Mouse (Mus musculus): ENCODE data around the gene Sez6. TPM values are rescaled to one million over a fixed set of nuclear protein-coding genes. Genes with fewer than 3 reads are reported as not detected.
A peak's percentile ranks its signal among the peaks of the same experiment; 100 is the strongest.

The Sez6 gene
- polyA plus RNA-seq, 1 experiment from 2014 or later, result 19.3 TPM

DNA sequence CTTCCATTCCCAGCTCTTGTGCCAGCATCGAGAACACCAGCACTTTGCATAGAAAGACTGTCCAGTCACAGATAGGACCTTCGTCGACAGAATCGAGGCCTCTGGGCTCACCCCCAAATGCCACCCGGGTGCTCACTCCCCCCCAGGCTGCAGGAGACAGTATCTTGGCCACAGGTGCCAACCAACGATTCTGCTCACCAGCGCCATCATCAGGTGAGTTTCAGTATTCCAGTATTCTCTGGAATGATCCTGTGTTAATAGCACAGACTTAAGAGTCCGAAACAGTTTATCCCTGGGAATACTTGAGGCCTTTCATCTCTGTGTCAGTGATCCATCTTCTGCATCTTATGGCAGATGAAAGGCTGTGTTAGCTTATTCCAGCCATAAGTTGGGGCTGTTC, 93.0 kb downstream of the Sez6 start:
- H3K27ac ChIP-seq, result no peak overlapping the region
- no peaks in the 10 kb centered on the region for H3K27me3 ChIP-seq (ENCODE audit: insufficient read depth, poor library complexity, severe bottlenecking)
- H3K4me3 ChIP-seq, result no peak overlapping the region
- H3K4me1 ChIP-seq (replicated peaks), result no peaks in the 10 kb centered on the region
- WGBS, result 85% methylated on average over 8 of the region's 8 CpGs
- peak; percentile 21 for DNase-seq (ENCODE audit: low spot score)
- H3K9me3 ChIP-seq, result no peaks in the 10 kb centered on the region
- peaks cover 95% of the 10 kb centered on the region for H3K36me3 ChIP-seq

Other genes starting within 250 kb of the Sez6 start
- gene Nufip2, start 244.6 kb upstream of the Sez6 start, polyA plus RNA-seq (2016; fragmentation: Nextera tagmentation; extraction: Ambion mirVana), result 3.6 and 3.7 TPM in 2 replicates
- 1.6 and 2.2 TPM in 2 replicates for gene Cryba1, start 205.5 kb upstream of the Sez6 start, polyA plus RNA-seq (2016; fragmentation: Nextera tagmentation; extraction: Ambion mirVana)
- 29.7 and 32.9 TPM in 2 replicates for gene Myo18a, start 167.6 kb upstream of the Sez6 start, polyA plus RNA-seq (2016; fragmentation: Nextera tagmentation; extraction: Ambion mirVana)
- gene Gm10277, start 143.1 kb upstream of the Sez6 start, polyA plus RNA-seq (2016; fragmentation: Nextera tagmentation; extraction: Ambion mirVana), result 1.5 and 2.0 TPM in 2 replicates
- gene Pipox, start 36.7 kb upstream of the Sez6 start, polyA plus RNA-seq (2016; fragmentation: Nextera tagmentation; extraction: Ambion mirVana), result 7.3 and 13.1 TPM in 2 replicates
- gene Phf12, start 52.0 kb downstream of the Sez6 start, polyA plus RNA-seq (2016; fragmentation: Nextera tagmentation; extraction: Ambion mirVana), result 14.5 and 19.7 TPM in 2 replicates
- gene Dhrs13, start 101.5 kb downstream of the Sez6 start, polyA plus RNA-seq (2016; fragmentation: Nextera tagmentation; extraction: Ambion mirVana), result 16.6 and 17.0 TPM in 2 replicates
- 73.0 and 76.3 TPM in 2 replicates for gene Flot2, start 107.1 kb downstream of the Sez6 start, polyA plus RNA-seq (2016; fragmentation: Nextera tagmentation; extraction: Ambion mirVana)
- gene Eral1, start 149.6 kb downstream of the Sez6 start, polyA plus RNA-seq (2016; fragmentation: Nextera tagmentation; extraction: Ambion mirVana), result 40.6 and 41.4 TPM in 2 replicates
- gene Fam222b, start 163.9 kb downstream of the Sez6 start, polyA plus RNA-seq (2016; fragmentation: Nextera tagmentation; extraction: Ambion mirVana), result 29.2 and 33.8 TPM in 2 replicates
- 124 and 163 TPM in 2 replicates for gene Traf4, start 234.8 kb downstream of the Sez6 start, polyA plus RNA-seq (2016; fragmentation: Nextera tagmentation; extraction: Ambion mirVana)
- 11.3 and 12.1 TPM in 2 replicates for gene Nek8, start 245.9 kb downstream of the Sez6 start, polyA plus RNA-seq (2016; fragmentation: Nextera tagmentation; extraction: Ambion mirVana)
- 7.0 and 8.9 TPM in 2 replicates for gene Tlcd1, start 245.9 kb downstream of the Sez6 start, polyA plus RNA-seq (2016; fragmentation: Nextera tagmentation; extraction: Ambion mirVana)